Mouse (Mus musculus): Measurements from ENCODE around the gene Astn1. TPM values are rescaled to one million over a fixed set of nuclear protein-coding genes. Genes with fewer than 3 reads are reported as not detected.

Astn1 gene
- total RNA-seq, 2 experiments from 2014 or later, result 195 to 199 TPM

GRCm38 (mm10) chr1:158669971-158670592, 308.0 kb downstream of the Astn1 start:
- DNase-seq (ENCODE audit: extremely low spot score in 1 of 2, low spot score in 2 of 2), result peak; percentile 46 to 67
- intact Hi-C loops (cut with DNase I), result loop anchor here (1.0 to 5.0 kb wide), 2 partner anchors 282 to 465 kb away; no protein-coding TSS in a partner anchor

- DNase-seq (ENCODE audit: extremely low spot score in 1 of 2, low spot score in 2 of 2), result no peak
- intact Hi-C loops (cut with DNase I), result no loop called here
Observed at GRCm38 (mm10) chr1:158687726-158688125, 325.7 kb downstream of the Astn1 start.

GRCm38 (mm10) chr1:158697423-158697822, 335.4 kb downstream of the Astn1 start:
- intact Hi-C loops (cut with DNase I), result no loop called here
- DNase-seq (ENCODE audit: extremely low spot score in 1 of 2, low spot score in 2 of 2), result no peak

- intact Hi-C loops (cut with DNase I), result no loop called here
Observed at GRCm38 (mm10) chr1:158697859-158698569, 335.9 kb downstream of the Astn1 start.

GRCm38 (mm10) chr1:158699276-158699675, 337.2 kb downstream of the Astn1 start:
- DNase-seq (ENCODE audit: extremely low spot score in 1 of 2, low spot score in 2 of 2), result no peak
- intact Hi-C loops (cut with DNase I), result no loop called here

More at GRCm38 (mm10) chr1:158697859-158698569, 335.9 kb downstream of the Astn1 start:
- no peak for DNase-seq (ENCODE audit: extremely low spot score in 1 of 2, low spot score in 2 of 2)

GRCm38 (mm10) chr1:158700147-158700546, 338.1 kb downstream of the Astn1 start:
- intact Hi-C loops (cut with DNase I), result no loop called here
- DNase-seq (ENCODE audit: extremely low spot score in 1 of 2, low spot score in 2 of 2), result no peak

- no peak for DNase-seq (ENCODE audit: extremely low spot score in 1 of 2, low spot score in 2 of 2)
- intact Hi-C loops (cut with DNase I), result no loop called here
Observed at GRCm38 (mm10) chr1:158701336-158701735, 339.3 kb downstream of the Astn1 start.

GRCm38 (mm10) chr1:158713301-158714095, 351.4 kb downstream of the Astn1 start:
- peak; percentile 20 to 44 for DNase-seq (ENCODE audit: extremely low spot score in 1 of 2, low spot score in 2 of 2)
- intact Hi-C loops (cut with DNase I), result loop anchor here (2.0 to 10.0 kb wide), 3 partner anchors 239 to 1471 kb away; no protein-coding TSS in a partner anchor

- DNase-seq (ENCODE audit: extremely low spot score in 1 of 2, low spot score in 2 of 2), result peak in 1 of 2 experiments; percentile 25
- intact Hi-C loops (cut with DNase I), result no loop called here
Observed at GRCm38 (mm10) chr1:158732868-158733496, 370.9 kb downstream of the Astn1 start.

GRCm38 (mm10) chr1:158739132-158739919, 377.3 kb downstream of the Astn1 start:
- DNase-seq (ENCODE audit: extremely low spot score in 1 of 2, low spot score in 2 of 2), result peak in 1 of 2 experiments; percentile 3
- intact Hi-C loops (cut with DNase I), result no loop called here

- no peak for DNase-seq (ENCODE audit: extremely low spot score in 1 of 2, low spot score in 2 of 2)
- intact Hi-C loops (cut with DNase I), result no loop called here
Observed at GRCm38 (mm10) chr1:158740161-158740766, 378.2 kb downstream of the Astn1 start.

GRCm38 (mm10) chr1:158740949-158741348, 378.9 kb downstream of the Astn1 start:
- intact Hi-C loops (cut with DNase I), result no loop called here
- no peak for DNase-seq (ENCODE audit: extremely low spot score in 1 of 2, low spot score in 2 of 2)

Small RNAs within 50 kb of the gene (microRNA-seq; reads per million reads assigned to microRNA genes)
- 466 reads per million, percentile 71 among the genes with 10 or more reads in this experiment for gene Mir488

Other genes with a start within 250 kb of the Astn1 start
- gene Brinp2, start 5.9 kb upstream of the Astn1 start, total RNA-seq (2021), result 100 to 1,000 TPM in 1 of 2 experiments, 10 to 100 TPM in 1; 100.0 to 106 TPM

Data from left cerebral cortex, postnatal 10 days (tissue).